Mouse (Mus musculus): ENCODE results near the gene Tle3. TPM values are rescaled to one million over a fixed set of nuclear protein-coding genes. Genes with fewer than 3 reads are reported as not detected.

Tle3 gene
- total RNA-seq, 2 experiments from 2014 or later, result 121 to 144 TPM

DNA sequence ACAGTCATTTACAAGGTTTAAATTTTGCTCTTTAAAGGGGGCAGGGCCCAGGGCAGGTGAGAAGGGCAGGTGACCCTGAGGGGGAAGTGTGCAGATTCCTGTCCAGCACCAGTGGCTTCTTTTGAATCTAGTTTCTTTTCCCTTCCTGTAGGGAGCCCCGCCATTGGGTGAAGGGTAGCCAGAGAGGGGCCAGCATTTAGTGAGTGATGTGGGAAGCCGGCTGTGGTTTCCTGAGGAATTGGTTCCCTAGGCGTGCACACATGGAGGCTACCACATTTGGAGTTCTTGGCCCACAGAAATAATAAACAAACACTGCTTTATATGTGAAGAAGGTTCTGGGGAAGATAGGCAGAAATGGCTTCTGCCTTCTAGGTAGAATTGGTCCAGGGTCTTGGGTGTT, 4.5 kb downstream of the Tle3 start:
- no peak for DNase-seq

DNA sequence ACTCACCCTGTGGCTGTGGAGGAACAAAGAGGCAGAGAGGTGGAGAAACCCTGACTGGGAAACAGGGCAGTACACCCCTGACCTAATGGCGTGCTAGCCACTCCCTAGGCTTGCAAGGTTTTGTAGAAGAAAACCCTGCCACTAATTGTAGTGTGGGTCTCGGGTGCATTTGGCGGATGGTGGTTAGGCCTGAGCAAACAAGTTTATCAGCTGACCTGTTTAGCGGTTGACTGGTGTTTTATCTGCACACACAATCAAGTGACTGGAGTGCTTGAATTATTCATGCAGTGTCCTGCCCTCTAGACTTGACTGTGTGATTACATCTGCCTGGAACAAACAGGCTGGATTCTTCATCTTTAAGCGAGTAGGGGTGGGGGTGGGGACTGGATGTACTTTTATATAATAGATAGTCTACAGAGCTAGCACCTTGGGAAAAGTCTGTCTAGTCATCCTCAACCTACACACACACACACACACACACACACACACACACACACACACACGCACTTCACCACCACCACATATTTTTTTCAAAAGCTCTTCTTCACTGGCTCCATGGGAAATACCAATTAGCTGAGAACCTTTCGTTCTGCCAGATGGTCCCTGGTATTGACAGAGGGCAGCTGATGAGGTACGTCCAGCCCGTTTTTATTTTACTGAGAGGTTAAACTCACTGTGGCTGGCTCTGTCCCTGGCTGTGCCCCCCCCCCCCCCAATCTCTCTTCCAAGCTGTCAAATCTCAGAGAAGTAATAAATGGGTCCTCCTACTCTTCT, 5.7 kb downstream of the Tle3 start:
- no peak for DNase-seq

DNA sequence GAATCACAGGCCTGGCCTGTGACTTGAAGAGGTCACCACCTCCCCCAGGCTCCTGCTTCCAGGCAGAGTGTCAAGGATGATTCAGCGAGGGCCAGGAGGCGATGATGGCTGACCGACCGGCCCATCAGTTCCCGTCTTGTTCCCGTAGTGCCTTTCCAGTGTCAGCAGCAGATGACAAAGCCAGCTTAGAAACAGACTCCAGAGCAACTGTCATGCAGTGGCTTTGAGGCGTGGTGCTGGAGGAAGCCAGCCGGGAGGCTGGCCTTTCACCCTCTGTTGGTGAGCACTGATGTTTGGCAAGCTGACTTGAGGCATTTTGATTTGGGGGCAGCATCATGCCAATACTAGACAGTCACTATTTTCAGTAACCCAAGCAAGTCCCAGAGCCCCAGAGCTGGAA, 6.3 kb downstream of the Tle3 start:
- peak; percentile 56 to 58 for DNase-seq

DNA sequence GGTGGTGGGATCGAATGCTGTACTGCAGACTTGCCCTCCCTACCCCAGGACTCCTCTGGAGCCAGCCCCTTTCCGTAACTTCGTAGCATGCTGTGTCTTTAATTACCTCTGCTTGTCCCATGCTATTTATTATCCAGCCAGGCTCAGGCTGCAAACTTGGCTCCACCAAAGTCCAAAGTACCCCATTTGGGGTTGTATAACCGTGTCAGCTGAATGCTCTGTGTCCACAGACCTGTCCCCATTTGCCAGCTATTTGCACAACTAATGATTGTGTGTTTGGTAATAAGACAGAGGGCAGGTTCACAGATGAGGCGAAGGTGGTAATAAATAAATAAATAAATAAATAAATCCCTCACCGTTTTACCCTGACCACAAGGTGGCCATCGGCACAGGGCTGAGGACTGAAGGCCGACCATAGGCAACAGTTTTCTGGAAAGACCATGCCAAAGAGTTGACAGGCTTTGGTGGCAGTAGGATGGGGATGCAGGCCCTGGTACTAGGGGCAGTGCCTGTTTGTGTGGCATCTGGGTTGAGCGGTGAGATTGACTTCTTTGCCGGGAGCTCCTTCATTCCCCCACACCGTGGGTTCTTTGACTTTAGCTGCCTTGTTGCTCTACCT, 7.0 kb downstream of the Tle3 start:
- no peak for DNase-seq

DNA sequence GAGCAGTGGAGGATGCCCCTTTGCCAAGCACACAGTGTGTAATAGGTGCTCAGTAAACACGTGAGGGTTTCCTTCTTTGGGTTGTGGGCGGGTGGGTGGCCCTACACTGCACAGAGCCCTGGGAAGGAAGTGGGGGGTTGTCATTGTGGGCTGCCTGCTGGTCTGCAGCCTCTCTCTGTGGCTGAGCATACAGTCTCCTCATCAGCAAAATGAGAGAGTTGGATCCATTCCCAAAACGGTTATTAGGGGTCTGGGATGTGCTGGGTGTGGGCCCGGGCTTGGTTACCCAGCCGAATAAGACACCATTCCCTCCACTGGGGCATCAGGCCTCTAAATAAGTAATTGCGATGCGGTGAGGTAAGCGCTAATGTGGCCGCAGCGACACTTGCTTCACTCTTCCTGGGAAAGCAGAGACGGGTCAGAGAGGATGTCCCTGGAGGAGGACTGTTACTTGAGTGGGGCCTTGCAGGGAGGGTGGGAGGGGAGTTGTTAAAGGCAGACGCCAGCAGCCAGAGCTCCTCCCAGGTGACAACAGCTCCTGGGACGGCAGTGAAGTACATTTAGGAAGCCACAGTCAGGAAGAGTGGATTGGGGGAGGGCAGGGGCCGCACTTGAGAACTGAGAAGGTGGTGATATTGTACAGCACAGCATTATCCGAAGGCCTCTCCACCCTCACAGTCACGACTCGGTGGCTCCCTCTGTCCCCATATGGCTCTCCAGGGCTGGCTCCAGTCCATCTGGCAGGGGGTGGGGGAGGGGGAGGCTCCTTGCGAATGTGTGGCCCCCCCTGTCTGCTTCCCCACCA, 8.3 kb downstream of the Tle3 start:
- no peak for DNase-seq

DNA sequence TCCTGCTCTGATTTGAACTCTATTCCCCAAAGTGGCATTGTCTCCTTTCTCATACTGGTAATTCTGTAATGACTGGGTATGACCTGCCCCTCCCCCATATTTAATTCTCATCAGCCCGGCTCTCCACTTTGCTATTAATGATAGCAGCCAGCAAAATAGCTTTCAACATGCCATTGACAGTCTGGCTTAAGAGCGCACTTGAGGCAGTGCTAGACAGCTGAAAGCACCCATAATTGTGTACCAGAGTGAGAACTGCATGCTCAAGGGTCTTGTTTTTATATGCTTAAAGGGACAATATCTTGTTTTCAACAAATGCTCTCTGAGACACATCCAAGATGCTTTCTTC, 8.9 kb downstream of the Tle3 start:
- DNase-seq, result no peak

DNA sequence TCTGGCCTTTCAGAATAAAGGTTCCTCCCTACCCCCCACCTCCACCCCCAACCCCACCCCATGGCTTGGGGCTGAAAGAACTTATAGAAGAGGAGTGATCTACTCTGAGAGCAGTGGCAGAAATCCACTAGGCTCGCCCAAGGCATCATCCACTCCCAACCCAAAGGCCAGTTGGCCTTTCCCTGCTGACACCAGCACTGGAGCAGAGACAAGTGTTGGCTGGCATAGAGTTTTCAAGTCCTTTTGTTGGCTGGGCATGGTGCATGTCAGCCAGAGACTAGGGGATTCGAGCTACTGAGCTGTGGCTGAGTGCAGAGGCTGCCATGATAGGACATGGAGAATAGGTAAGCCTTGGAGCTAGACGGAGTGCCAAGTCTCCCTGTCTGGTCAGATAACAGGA, 9.3 kb downstream of the Tle3 start:
- no peak for DNase-seq

DNA sequence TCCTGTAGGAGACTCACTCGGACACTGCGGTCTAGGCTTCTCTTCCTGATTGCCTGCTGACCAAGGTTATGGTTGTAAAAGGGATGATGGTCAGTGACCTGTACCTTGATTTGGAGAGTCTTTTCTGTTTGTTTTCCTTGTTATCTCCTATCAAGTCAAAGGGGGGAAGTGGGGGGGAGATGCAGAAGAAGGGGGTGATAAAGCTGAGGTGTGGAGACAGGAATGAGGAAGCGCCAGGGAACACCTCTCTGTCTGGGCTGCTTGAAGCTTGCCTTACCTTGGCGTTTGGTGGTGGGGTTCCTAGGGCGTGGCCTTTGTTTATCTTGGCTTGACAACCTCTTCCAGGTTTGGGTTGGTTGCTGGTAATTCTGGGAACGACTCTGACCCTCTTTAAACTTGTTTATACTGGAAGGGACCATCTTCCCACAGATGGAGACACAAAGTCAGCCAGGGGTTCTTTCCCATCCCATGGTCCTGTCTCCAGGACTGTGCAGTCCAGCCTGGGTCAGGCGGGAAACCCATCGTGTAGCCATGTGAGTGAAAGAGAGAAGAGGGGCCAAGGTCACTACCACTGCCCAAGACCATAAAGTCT, 10.5 kb downstream of the Tle3 start:
- no peak for DNase-seq

DNA sequence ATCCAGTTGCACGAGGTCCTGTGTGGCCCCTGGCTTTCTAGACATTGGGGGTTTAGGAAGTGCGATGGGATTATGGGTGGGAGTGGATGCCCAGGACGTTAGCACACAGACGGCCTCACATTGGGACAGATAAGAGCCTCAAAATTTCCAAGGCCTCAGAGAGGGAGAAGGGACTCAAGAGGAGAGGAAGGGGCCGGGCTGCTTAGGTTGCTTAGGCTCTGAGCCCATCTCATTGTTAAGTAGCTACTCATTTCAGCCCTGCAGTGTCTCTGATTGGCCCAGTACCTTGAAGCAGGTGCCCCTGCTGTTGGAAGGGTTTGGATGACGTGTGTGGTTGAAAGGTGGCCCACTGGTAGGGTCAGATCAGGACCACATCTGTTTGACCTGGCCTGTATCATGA, 11.9 kb downstream of the Tle3 start:
- DNase-seq, result no peak

DNA sequence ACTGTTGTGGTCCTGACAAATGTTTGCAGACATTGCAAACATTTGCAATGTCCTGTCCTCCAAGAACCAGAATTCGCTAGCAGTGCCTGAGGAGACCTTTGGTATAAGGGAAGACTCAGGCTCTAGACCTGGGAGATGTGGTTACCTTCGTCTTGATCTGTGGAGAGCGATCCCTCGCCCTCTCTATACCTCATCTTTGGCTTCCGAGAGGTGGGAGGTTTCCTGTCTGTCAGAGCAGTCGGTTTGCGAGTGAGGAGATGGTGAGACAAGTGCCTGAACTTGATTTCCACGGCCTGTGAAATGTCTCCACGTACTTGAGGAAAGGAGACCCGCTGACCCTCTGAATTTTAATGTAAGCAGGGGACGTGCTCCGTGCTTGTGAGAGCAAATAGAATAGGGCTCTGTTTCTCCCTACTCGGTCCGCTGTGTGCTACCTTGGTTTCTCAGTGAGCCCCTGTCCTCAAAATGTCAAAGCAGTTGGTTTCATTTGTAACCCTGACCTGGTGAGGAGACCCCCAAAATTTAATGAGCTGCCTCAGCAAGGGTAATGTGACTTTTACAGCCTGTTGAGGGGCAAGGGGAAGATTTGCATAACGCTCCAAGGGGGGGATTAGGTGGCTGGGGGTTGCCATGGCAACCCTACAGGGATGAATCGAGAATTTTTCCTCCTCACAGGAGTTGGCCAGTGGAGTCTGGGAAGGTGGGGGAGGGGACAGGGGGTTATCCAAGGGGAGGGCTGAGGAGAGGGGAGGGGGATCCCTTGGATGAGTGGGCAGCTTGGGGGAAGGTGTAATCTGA, 12.7 kb downstream of the Tle3 start:
- DNase-seq, result no peak

DNA sequence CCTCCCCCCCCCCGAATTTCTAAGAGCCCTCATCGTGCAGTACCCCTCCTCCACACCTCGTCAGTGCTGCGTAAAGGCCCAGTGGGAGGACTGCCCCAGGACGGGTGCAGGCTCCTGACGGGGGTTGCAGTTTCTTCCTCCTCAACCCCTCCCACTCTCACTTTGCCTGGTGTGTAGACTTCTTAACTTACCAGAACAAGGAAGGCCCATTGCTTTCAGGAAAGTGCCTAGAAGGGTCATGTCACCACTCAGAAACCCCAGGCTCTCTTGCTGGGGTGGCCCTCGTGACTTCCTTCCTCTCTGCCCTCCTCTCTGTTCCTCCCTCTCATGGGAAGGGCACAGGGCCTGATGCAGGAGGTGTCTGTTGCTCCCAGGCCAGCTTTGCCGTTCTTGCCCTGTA, 13.6 kb downstream of the Tle3 start:
- no peak for DNase-seq

DNA sequence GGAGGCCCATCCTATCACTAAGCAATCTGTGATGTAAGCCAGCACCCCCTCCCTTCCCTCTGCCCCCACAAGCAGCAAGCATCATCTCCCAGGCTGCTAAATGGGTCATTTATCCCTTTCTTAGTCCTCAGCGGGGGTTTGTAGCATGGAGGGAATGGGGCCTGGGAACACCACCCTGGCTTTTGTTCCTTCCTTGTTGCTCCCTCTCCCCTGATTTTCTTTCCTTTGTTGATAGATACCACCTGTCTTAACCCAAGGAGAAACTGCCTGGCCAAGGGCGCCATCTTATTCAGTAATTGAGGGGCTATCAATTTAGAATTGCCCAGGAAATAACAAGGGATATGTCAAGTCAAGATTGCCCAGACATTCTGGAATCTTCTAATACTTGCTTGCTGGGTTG, 14.1 kb downstream of the Tle3 start:
- DNase-seq, result no peak

DNA sequence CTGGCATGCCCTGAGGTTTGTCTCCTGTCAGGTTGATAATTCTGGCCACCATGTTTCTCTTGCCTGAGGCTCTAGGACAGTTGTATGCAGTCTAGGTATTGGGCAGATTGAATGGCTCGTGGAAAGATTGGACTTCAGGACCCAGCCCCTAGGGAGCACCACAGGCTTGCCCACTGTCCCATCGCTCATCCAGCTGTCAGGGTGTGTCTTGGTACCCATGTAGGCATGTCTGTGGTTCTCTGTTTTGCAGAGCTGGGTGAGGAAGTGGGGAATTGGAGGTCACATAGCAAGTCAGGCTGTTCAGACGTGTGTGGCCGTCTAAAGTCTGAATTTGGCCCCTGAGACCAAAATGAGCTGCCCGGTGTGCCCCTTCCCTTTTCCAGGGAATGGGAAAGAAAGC, 15.6 kb downstream of the Tle3 start:
- no peak for DNase-seq

DNA sequence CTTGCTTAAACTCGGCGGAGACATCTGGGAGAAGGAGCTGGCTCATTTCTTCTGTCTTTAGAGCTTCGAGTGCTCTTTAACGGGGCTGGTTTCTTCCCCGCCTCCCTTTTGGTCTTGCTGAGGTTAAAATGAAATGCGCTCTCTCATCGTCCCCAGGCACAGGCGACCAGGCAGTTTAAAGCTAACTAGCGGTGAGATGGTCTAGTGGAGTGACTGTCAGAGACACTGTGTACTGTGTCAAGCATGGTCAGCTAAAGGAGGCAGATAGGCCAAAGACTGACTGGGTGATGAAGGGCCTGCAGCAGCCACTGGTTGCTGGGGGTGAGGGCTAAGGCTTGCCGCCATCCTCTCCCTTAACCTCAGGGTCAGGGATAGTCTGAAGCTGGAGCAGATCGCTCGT, 16.0 kb downstream of the Tle3 start:
- DNase-seq, result no peak

DNA sequence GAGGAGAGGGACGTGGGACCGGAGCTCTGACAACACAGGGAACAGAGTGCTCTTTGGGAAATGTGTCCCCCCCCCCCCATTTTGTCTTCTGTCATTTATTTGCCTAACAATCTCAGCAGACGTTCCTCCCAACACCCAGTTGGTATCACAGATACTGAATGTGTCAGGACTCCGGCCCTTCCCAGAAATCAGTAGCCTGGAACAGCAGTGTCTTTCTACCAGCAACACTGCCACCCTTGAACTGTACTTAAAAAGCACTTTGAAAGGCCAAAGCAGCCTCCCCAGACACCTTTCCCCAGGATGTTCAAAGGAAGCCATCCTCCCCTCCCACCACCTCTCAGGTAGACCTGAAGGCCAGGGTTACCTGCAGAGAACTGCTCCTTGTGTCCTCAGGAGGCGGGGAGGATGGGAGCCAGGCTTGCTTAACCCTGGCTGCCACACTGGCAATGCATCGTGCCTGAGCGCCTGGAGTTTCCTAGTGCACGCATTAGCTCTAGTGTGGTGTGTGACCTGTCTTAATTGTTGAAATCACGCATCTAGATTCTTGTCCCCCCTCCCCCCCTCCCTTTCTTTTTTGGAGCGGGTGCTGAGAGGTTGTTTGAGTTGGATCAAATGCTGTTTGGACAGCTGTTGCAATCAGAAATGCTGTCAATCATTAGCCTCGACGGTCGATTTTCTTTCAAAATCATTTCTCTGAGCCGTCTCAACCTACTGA, 16.7 kb downstream of the Tle3 start:
- no peak for DNase-seq

DNA sequence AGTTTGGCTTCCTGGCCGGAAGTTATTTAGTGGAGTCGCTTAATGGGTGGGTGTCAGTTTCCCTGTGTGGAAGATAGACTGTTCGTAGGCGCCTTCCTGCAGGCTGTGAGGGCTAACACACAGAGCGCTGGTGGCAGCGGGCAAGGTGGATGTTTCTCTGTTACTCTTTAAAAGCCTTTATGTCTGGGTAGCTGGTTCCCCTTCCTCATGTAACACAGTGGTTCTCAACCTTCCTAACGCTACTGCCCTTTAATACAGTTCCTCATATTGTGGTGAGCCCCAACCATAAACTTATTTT, 17.2 kb downstream of the Tle3 start:
- no peak for DNase-seq

DNA sequence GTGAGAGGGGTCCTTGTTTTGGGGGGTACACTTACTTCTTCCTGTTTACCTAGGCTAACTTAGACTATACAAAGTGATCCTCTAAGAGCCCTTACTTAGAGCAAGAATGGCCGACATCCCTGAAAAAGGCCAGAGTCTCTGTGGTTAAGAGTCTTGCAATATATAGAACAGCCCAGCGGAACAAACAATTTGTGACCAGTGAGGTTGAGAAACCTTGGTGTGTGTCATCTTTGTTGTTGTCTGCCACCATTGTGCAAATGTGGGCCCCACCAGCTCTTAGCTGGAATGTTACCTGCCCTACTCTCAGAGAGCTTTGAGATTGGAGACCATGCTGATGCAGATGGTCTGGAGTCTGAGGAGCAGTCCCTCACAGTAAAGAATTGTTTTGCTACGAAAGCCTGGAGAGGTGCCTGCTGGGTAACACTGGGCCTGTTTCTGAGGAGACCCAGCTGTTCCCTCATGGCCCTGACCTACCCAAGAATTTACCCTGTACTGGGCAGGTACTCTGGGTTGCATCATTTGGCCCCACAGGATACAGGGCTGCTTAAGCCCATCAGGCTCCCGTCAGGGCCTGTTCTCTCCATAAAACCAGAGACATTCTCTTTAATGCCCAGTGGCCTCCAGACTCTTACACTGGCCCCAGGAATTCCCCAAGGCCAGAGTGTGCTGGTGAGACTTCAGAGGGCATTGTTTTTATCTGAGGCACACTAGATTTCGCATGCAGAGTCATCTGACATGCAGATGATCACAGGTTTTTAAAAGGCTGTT, 19.6 kb downstream of the Tle3 start:
- DNase-seq, result peak; percentile 66 to 72

DNA sequence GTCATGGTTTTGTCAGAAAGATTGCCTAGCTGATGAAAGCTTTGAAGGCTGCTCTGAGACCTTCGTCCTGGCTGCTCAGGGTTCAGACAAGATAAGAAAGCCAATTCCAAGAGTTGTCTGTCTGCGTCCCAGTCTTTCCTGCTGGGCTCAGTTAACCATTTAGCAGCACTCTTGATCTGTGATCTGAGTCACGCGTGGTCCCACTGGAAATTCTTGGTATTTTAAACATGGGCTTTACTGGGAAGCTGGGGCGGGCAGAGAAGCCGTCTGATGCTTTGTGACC, 20.1 kb downstream of the Tle3 start:
- no peak for DNase-seq

DNA sequence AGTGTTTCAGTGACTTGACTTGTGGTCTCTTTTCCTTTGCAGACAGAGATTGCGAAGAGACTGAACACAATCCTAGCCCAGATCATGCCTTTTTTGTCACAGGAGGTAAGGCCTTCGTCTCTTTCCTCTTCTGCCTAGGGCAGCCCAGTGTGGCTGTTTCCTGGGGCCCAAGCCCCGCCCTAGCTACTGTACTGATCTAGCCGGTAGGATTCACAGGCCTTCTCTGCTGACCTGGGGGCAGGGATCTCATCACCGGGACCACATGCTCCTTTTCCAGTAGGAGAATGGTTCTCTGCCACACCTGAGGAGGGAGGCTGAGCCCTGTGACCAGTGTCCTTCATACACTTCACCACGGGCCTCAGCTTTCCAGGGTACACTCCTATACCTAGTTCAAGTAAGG, 21.0 kb downstream of the Tle3 start:
- no peak for DNase-seq

DNA sequence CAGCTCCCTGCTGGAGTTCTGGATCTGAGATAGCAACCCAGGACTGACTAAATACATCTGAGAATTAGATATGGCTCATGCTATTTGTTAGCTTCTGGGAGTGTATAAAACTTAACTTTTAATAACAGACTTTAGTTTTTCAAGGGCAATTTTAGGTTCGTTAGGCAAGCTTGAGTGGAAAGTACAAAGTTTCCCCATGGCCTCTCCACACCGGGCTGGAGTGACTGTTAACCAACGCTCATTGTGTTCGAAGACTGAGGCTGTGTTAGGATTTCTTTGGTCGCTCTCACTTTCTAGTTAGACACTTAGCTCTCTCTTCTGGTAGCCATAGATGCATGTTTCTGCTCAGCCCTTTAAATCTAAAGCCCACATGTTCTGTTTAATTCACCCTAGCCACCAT, 21.7 kb downstream of the Tle3 start:
- no peak for DNase-seq

DNA sequence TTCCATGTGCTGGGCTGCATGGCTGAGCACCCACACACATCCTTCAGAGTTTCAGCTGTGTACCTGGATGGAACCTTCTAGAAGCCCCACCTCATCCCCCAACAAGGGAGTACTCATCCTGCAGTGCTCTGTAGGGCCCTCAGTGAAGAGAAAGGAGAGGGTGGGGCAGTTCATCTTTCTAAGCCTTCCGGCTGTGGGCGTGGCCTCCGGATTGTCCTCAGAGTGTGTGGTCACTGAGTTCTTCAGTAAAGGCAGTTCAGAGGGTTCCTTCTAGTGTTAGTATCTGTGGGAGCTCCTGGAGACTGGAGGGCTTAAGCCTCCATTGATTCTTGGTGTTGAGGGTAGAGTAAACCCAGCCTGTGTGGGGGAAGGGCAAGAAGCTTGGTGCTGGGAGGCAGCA, 22.9 kb downstream of the Tle3 start:
- no peak for DNase-seq
